Mouse (Mus musculus) hindbrain, embryonic 12.5 days (tissue): Measurements from ENCODE around the gene Ap2m1. TPM values are rescaled to one million over a fixed set of nuclear protein-coding genes. Genes with fewer than 3 reads are reported as not detected.

Source experiments
- ATAC-seq: fragments of 200-750 bp; cut with Nextera tagmentation; 2 replicates; pipeline ENCODE4 v1.8.0; 2017; ENCODE audit warnings: moderate TSS enrichment; ENCODE audit not compliant: low FRiP score
- H3K27ac ChIP-seq: fragments of 300-500 bp; sonication (generic); 2 replicates; pipeline ENCODE4 v1.5.1; 2016; ENCODE audit warnings: mild to moderate bottlenecking
- H3K27me3 ChIP-seq: fragments of 300-500 bp; sonication (generic); 2 replicates; pipeline ENCODE4 v1.6.1; 2016; ENCODE audit warnings: mild to moderate bottlenecking
- H3K36me3 ChIP-seq: fragments of 300-500 bp; sonication (generic); 2 replicates; pipeline ENCODE4 v1.6.1; 2016; ENCODE audit warnings: mild to moderate bottlenecking
- H3K4me1 ChIP-seq: fragments of 300-500 bp; sonication (generic); 2 replicates; pipeline ENCODE4 v1.6.1; 2016
- H3K4me2 ChIP-seq: fragments of 300-500 bp; sonication (generic); replicated peaks from 2 replicates; pipeline ENCODE4 v1.6.1; 2016; ENCODE audit warnings: mild to moderate bottlenecking
- H3K4me3 ChIP-seq: fragments of 300-500 bp; sonication (generic); 2 replicates; pipeline ENCODE4 v1.5.1; 2016; ENCODE audit warnings: mild to moderate bottlenecking
- H3K9ac ChIP-seq: fragments of 300-500 bp; sonication (generic); 2 replicates; pipeline ENCODE4 v1.6.1; 2016; ENCODE audit warnings: mild to moderate bottlenecking, moderate library complexity
- H3K9me3 ChIP-seq: fragments of 300-500 bp; sonication (generic); replicated peaks from 2 replicates; pipeline ENCODE4 v1.6.1; 2016; ENCODE audit warnings: mild to moderate bottlenecking
- WGBS: fragments of 180-500 bp; shearing (Covaris S2); methylation state at CpG from one replicate; pipeline ENCODE4 v1.1.7; 2016; 5-methylcytosine and 5-hydroxymethylcytosine counted together
- polyA plus RNA-seq: library from polyadenylated mRNA; unstranded; fragments of >200 nt; fragmentation: Nextera tagmentation; extraction: Ambion mirVana; gene quantifications from 2 replicates; pipeline ENCODE4 v1.2.1, GENCODE M21; 2016

Gene Ap2m1
- polyA plus RNA-seq, 1 experiment from 2014 or later, result 901 TPM

- 38% methylated on average over 9 of the region's 9 CpGs for WGBS
- Histone ChIP-seq H3K4me1 (peaks cover 28% of the 10 kb centered on the region), H3K9me3 (no peaks in the 10 kb centered on the region), H3K9ac (peak overlapping the region; percentile 91), H3K4me3 (peak overlapping the region; percentile 75), H3K27me3 (no peaks in the 10 kb centered on the region), H3K36me3 (peaks cover 58% of the 10 kb centered on the region), H3K27ac (no peak overlapping the region), H3K4me2 (peak overlapping the region; percentile 71)
- ATAC-seq, result no peak
Observed at GRCm38 (mm10) chr16:20536081-20536665, 895 bp downstream of the Ap2m1 start.

GRCm38 (mm10) chr16:20537071-20537471 lies 1.8 kb downstream of the Ap2m1 start:
- Histone ChIP-seq H3K4me3 (peak overlapping the region; percentile 75), H3K9ac (peak overlapping the region; percentile 62), H3K27me3 (no peaks in the 10 kb centered on the region), H3K4me1 (peaks cover 28% of the 10 kb centered on the region), H3K36me3 (peaks cover 58% of the 10 kb centered on the region), H3K4me2 (peak overlapping the region; percentile 71), H3K9me3 (no peaks in the 10 kb centered on the region), H3K27ac (no peak overlapping the region)
- 27% methylated on average over 5 of the region's 5 CpGs for WGBS
- no peak for ATAC-seq

DNA sequence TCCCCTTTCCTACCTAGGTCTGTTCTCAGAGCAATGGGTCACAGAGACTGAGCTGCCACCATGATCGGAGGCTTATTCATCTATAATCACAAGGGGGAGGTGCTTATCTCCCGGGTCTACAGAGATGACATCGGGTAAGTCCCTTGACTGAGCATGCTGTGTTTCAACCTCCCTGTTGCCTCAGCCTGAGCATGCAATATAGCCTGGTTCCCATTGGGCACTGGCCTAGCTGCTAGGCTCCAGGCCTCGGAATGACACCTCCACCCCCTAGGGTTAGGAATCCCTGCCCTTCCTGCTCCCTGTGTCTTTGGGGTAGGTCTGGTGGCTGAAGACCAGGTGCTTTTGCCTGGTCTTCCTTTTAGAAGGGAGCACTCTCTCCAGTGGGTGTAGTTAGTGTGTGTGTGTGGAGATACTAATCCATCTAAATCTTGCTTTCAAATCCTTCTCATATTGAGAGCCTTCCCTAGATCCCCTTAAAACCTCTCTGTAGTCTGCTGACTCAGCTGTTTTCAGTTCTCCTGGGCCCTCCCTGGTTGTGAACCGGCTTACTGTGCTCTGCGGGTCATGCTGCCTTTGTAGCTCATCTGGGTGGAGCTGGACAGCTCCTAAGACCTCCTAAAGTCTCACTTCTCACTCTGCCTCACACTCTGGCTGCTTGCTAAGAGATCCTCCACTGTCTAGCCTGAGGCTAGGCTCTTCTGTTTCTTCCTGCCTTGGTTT lies 2.5 kb downstream of the Ap2m1 start:
- Histone ChIP-seq H3K4me2 (peak overlapping the region; percentile 71), H3K36me3 (peaks cover 58% of the 10 kb centered on the region), H3K9me3 (no peaks in the 10 kb centered on the region), H3K27ac (no peak overlapping the region), H3K9ac (peak overlapping the region; percentile 62), H3K4me1 (peaks cover 28% of the 10 kb centered on the region), H3K4me3 (peak overlapping the region; percentile 75; the same call in 1 of the 2 replicates), H3K27me3 (no peaks in the 10 kb centered on the region)
- ATAC-seq, result no peak
- 36% methylated on average over 6 of the region's 6 CpGs for WGBS

DNA sequence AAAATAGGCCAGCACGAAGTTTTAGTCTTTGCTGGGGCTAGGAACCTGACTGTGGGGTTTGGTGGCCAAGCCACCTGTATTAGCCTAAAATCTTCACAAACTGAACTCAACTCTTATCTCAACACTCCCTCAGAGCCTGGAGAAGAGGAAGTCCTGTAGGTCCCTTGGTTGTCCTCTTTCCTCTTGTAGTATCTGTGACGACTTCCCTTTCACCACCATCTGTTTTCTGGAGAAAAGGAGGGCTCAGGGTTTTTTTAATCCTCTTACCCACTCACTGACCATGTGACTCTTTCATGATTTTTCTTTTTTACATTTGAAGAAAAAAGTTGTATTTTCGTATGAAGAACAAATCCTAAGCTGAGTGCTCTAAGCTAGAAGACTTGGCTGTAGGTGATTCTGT lies 4.4 kb downstream of the Ap2m1 start:
- no peak for ATAC-seq
- no peak overlapping the region for H3K27ac ChIP-seq
- peaks cover 28% of the 10 kb centered on the region for H3K4me1 ChIP-seq
- no peak overlapping the region for H3K9ac ChIP-seq
- no peaks in the 10 kb centered on the region for H3K27me3 ChIP-seq
- no peak overlapping the region for H3K4me3 ChIP-seq
- H3K36me3 ChIP-seq, result peaks cover 64% of the 10 kb centered on the region
- no peaks in the 10 kb centered on the region for H3K9me3 ChIP-seq
- WGBS, result 80% methylated on average over 3 of the region's 3 CpGs
- no peak overlapping the region for H3K4me2 ChIP-seq

DNA sequence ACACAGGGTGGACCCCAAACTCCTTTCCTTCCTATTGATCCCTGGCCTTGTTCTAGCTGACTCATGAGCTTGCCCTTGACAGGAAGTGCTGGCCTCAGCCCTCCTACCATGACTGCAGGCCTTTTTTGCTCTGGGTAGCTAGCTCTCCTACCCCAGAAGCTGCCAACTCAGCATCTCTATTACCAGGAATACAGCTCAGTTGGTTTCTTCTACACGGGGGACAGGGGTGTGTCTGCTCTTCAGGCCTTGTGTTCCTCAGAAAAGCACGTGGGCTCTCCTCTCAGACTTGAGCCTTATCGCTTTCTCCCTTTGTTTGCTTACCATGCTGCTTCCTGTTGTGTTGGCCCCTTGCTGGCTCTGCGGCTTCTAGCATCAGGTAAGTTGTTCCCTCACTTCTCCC lies 5.2 kb downstream of the Ap2m1 start:
- no peak for ATAC-seq
- Histone ChIP-seq H3K9ac (no peak overlapping the region), H3K4me3 (no peak overlapping the region), H3K4me1 (peaks cover 28% of the 10 kb centered on the region), H3K27ac (no peak overlapping the region), H3K9me3 (no peaks in the 10 kb centered on the region), H3K36me3 (peaks cover 72% of the 10 kb centered on the region), H3K4me2 (no peak overlapping the region), H3K27me3 (no peaks in the 10 kb centered on the region)
- WGBS, result 91% methylated on average over 4 of the region's 4 CpGs

- WGBS, result 89% methylated on average over 10 of the region's 10 CpGs
- Histone ChIP-seq H3K36me3 (peaks cover 61% of the 10 kb centered on the region), H3K4me1 (peaks cover 14% of the 10 kb centered on the region), H3K27ac (no peak overlapping the region), H3K9me3 (no peaks in the 10 kb centered on the region), H3K4me3 (no peak overlapping the region), H3K4me2 (no peak overlapping the region), H3K27me3 (no peaks in the 10 kb centered on the region), H3K9ac (no peak overlapping the region)
- ATAC-seq, result no peak
Observed at GRCm38 (mm10) chr16:20545696-20546095, 10.4 kb downstream of the Ap2m1 start.

GRCm38 (mm10) chr16:20547423-20547822 lies 12.1 kb downstream of the Ap2m1 start:
- no peaks in the 10 kb centered on the region for H3K9me3 ChIP-seq
- no peaks in the 10 kb centered on the region for H3K27me3 ChIP-seq
- H3K4me2 ChIP-seq, result peak overlapping the region; percentile 82
- no peak overlapping the region for H3K27ac ChIP-seq
- ATAC-seq, result no peak
- peaks cover 14% of the 10 kb centered on the region for H3K4me1 ChIP-seq
- 56% methylated on average over 5 of the region's 5 CpGs for WGBS
- H3K4me3 ChIP-seq, result peak overlapping the region; percentile 75; the same call in 1 of the 2 replicates
- H3K9ac ChIP-seq, result no peak overlapping the region
- H3K36me3 ChIP-seq, result peaks cover 60% of the 10 kb centered on the region

GRCm38 (mm10) chr16:20548096-20548948 lies 13.0 kb downstream of the Ap2m1 start, which contains the start of gene Abcf3:
Gene Abcf3 (plus strand): TSS chr16:20548577.
- under 1% methylated on average over 56 of the region's 56 CpGs for WGBS
- peak within 1 kb of the TSS; percentile 75 for H3K4me3 ChIP-seq
- H3K27ac ChIP-seq, result peak within 1 kb of the TSS; percentile 55
- H3K4me1 ChIP-seq, result peaks cover 14% of the 10 kb centered on the region
- H3K9ac ChIP-seq, result peak within 1 kb of the TSS; percentile 88
- H3K36me3 ChIP-seq, result peaks cover 61% of the 10 kb centered on the region
- peak; percentile 99 for ATAC-seq
- no peaks in the 10 kb centered on the region for H3K27me3 ChIP-seq
- H3K9me3 ChIP-seq, result no peaks in the 10 kb centered on the region
- peak within 1 kb of the TSS; percentile 82 for H3K4me2 ChIP-seq

- Histone ChIP-seq H3K4me2 (peak overlapping the region; percentile 82), H3K4me3 (peak overlapping the region; percentile 75), H3K27ac (no peak overlapping the region), H3K27me3 (no peaks in the 10 kb centered on the region), H3K36me3 (peaks cover 61% of the 10 kb centered on the region), H3K4me1 (peaks cover 14% of the 10 kb centered on the region), H3K9ac (peak overlapping the region; percentile 88), H3K9me3 (no peaks in the 10 kb centered on the region)
- no peak for ATAC-seq
- WGBS, result 59% methylated on average over 9 of the region's 9 CpGs
Observed at GRCm38 (mm10) chr16:20549161-20549560, 13.9 kb downstream of the Ap2m1 start.

DNA sequence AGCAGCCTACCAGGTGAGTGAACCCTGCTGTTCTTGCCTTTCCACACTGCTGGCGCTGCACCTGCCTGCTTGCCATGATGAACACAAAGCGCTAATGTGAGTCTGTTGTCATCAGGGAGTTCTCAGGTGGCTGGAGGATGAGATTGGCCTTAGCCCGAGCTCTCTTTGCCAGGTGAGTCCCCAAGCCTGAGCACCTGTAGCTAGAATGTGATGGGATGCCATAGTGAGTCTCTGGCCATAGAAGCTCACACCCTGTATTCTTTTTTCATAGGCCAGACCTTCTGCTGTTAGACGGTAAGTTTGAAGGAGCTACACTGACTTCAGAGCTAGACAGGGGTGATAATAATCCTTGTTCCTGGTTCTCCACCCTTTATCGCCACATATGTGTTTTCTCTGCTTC lies 16.4 kb downstream of the Ap2m1 start:
- WGBS, result 97% methylated on average over 5 of the region's 5 CpGs
- H3K36me3 ChIP-seq, result peaks cover 52% of the 10 kb centered on the region
- H3K9ac ChIP-seq, result no peak overlapping the region
- H3K27me3 ChIP-seq, result no peaks in the 10 kb centered on the region
- H3K4me2 ChIP-seq, result no peak overlapping the region
- no peaks in the 10 kb centered on the region for H3K9me3 ChIP-seq
- peaks cover 14% of the 10 kb centered on the region for H3K4me1 ChIP-seq
- no peak overlapping the region for H3K27ac ChIP-seq
- H3K4me3 ChIP-seq, result no peak overlapping the region
- no peak for ATAC-seq

- Histone ChIP-seq H3K9me3 (no peaks in the 10 kb centered on the region), H3K27me3 (no peaks in the 10 kb centered on the region), H3K9ac (no peak overlapping the region), H3K27ac (no peak overlapping the region), H3K4me3 (no peak overlapping the region), H3K36me3 (peaks cover 55% of the 10 kb centered on the region), H3K4me1 (peaks cover 12% of the 10 kb centered on the region), H3K4me2 (no peak overlapping the region)
- 85% methylated on average over 1 of the region's 1 CpGs for WGBS
- ATAC-seq, result no peak
Observed at GRCm38 (mm10) chr16:20552594-20552993, 17.3 kb downstream of the Ap2m1 start.

DNA sequence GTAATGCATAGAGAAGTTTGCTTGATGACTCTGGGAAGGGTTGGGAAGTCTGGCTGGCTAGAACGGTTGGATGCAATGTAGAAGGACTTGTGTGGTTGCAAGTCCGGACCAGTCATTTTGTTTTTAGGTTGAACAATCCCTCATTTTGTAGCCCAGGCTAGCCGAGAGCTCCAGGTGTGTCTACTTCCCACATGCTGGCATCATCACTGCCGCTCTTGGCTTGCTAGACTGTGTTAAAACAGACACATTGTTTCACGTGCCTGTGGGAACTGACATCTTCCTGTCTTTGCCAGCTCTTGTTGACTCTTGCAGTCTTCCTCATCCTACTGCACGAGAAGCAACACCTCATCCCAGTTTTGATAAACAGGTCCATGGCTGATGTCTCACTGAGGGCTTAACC lies 19.7 kb downstream of the Ap2m1 start:
- H3K4me1 ChIP-seq, result no peaks in the 10 kb centered on the region
- H3K27me3 ChIP-seq, result no peaks in the 10 kb centered on the region
- H3K27ac ChIP-seq, result no peak overlapping the region
- H3K36me3 ChIP-seq, result peaks cover 77% of the 10 kb centered on the region
- ATAC-seq, result no peak
- no peak overlapping the region for H3K4me3 ChIP-seq
- no peak overlapping the region for H3K9ac ChIP-seq
- WGBS, result 95% methylated on average over 6 of the region's 6 CpGs
- H3K4me2 ChIP-seq, result no peak overlapping the region
- no peaks in the 10 kb centered on the region for H3K9me3 ChIP-seq
